Mouse (Mus musculus): ENCODE measurements at regions not wholly inside any gene's neighbourhood (a gene's known extent, or its start where the extent isn't known, plus 50 kb on each side); places are given as distances from the start of the nearest gene placed in this dataset.

GRCm38 (mm10) chr13:50973379-50973778 is 127.3 kb upstream of the Spin1 start:
- Histone ChIP-seq H3K27me3 (no peaks in the 10 kb centered on the region), H3K4me2 (replicated peaks) (no peak overlapping the region), H3K4me3 (no peak overlapping the region), H3K4me1 (no peaks in the 10 kb centered on the region), H3K36me3 (no peaks in the 10 kb centered on the region), H3K9ac (no peak overlapping the region), H3K9me3 (replicated peaks) (no peaks in the 10 kb centered on the region), H3K27ac (no peak overlapping the region)
- WGBS = 47% methylated on average over 8 of the region's 8 CpGs
- no peak for ATAC-seq (ENCODE audit: low FRiP score)

- Histone ChIP-seq H3K36me3 (no peaks in the 10 kb centered on the region), H3K27ac (no peak overlapping the region), H3K9ac (no peak overlapping the region), H3K4me3 (no peak overlapping the region), H3K4me1 (no peaks in the 10 kb centered on the region), H3K27me3 (no peaks in the 10 kb centered on the region), H3K9me3 (replicated peaks) (no peaks in the 10 kb centered on the region), H3K4me2 (replicated peaks) (no peak overlapping the region)
- 79% methylated on average over 12 of the region's 12 CpGs for WGBS
- no peak for ATAC-seq (ENCODE audit: low FRiP score)
These were observed 125.3 kb upstream of the Spin1 start for GRCm38 (mm10) chr13:50975306-50975920.

- ATAC-seq (ENCODE audit: low FRiP score) = no peak
These were observed 118.7 kb upstream of the Spin1 start for GRCm38 (mm10) chr13:50982005-50982404.

GRCm38 (mm10) chr13:50982990-50983389 is 117.7 kb upstream of the Spin1 start:
- no peaks in the 10 kb centered on the region for H3K36me3 ChIP-seq
- H3K9ac ChIP-seq = no peak overlapping the region
- H3K4me3 ChIP-seq = no peak overlapping the region
- no peaks in the 10 kb centered on the region for H3K9me3 ChIP-seq (replicated peaks)
- H3K27me3 ChIP-seq = no peaks in the 10 kb centered on the region
- ATAC-seq (ENCODE audit: low FRiP score) = no peak
- H3K4me2 ChIP-seq (replicated peaks) = no peak overlapping the region
- 86% methylated on average over 10 of the region's 10 CpGs for WGBS
- no peak overlapping the region for H3K27ac ChIP-seq
- no peaks in the 10 kb centered on the region for H3K4me1 ChIP-seq

More at GRCm38 (mm10) chr13:50982005-50982404, 118.7 kb upstream of the Spin1 start:
- H3K4me2 ChIP-seq (replicated peaks) = no peak overlapping the region
- no peaks in the 10 kb centered on the region for H3K27me3 ChIP-seq
- no peaks in the 10 kb centered on the region for H3K9me3 ChIP-seq (replicated peaks)
- no peaks in the 10 kb centered on the region for H3K4me1 ChIP-seq
- no peak overlapping the region for H3K27ac ChIP-seq
- H3K4me3 ChIP-seq = no peak overlapping the region
- H3K36me3 ChIP-seq = no peaks in the 10 kb centered on the region
- 66% methylated on average over 1 of the region's 1 CpGs for WGBS
- H3K9ac ChIP-seq = no peak overlapping the region

GRCm38 (mm10) chr13:50991726-50992432 is 108.8 kb upstream of the Spin1 start:
- WGBS = 73% methylated on average over 9 of the region's 9 CpGs

GRCm38 (mm10) chr13:50999738-51000137 is 100.9 kb upstream of the Spin1 start:
- Histone ChIP-seq H3K36me3 (no peaks in the 10 kb centered on the region), H3K9me3 (replicated peaks) (no peaks in the 10 kb centered on the region), H3K4me1 (no peaks in the 10 kb centered on the region), H3K4me3 (no peak overlapping the region), H3K27me3 (no peaks in the 10 kb centered on the region), H3K9ac (no peak overlapping the region), H3K4me2 (replicated peaks) (no peak overlapping the region), H3K27ac (no peak overlapping the region)
- no peak for ATAC-seq (ENCODE audit: low FRiP score)
- 80% methylated on average over 4 of the region's 4 CpGs for WGBS

More at GRCm38 (mm10) chr13:50991726-50992432, 108.8 kb upstream of the Spin1 start:
- Histone ChIP-seq H3K36me3 (no peaks in the 10 kb centered on the region), H3K4me2 (replicated peaks) (no peak overlapping the region), H3K9ac (no peak overlapping the region), H3K27me3 (no peaks in the 10 kb centered on the region), H3K4me1 (no peaks in the 10 kb centered on the region), H3K9me3 (replicated peaks) (peaks cover 9% of the 10 kb centered on the region; the same call in 1 of the 2 replicates), H3K27ac (no peak overlapping the region), H3K4me3 (no peak overlapping the region)
- ATAC-seq (ENCODE audit: low FRiP score) = no peak

- H3K4me1 ChIP-seq = no peaks in the 10 kb centered on the region
- no peak for ATAC-seq (ENCODE audit: low FRiP score)
- no peak overlapping the region for H3K4me3 ChIP-seq
- H3K4me2 ChIP-seq (replicated peaks) = no peak overlapping the region
- no peak overlapping the region for H3K9ac ChIP-seq
- 71% methylated on average over 3 of the region's 3 CpGs for WGBS
- no peak overlapping the region for H3K27ac ChIP-seq
- no peaks in the 10 kb centered on the region for H3K36me3 ChIP-seq
- no peaks in the 10 kb centered on the region for H3K27me3 ChIP-seq
- no peaks in the 10 kb centered on the region for H3K9me3 ChIP-seq (replicated peaks)
These were observed 95.9 kb upstream of the Spin1 start for GRCm38 (mm10) chr13:51004827-51005226.

- Histone ChIP-seq H3K27ac (no peak overlapping the region), H3K36me3 (no peaks in the 10 kb centered on the region)
- 88% methylated on average over 7 of the region's 7 CpGs for WGBS
These were observed 89.9 kb upstream of the Spin1 start for GRCm38 (mm10) chr13:51010736-51011135.

GRCm38 (mm10) chr13:51016209-51016608 is 84.5 kb upstream of the Spin1 start:
- no peaks in the 10 kb centered on the region for H3K9me3 ChIP-seq (replicated peaks)
- no peak overlapping the region for H3K27ac ChIP-seq
- H3K4me3 ChIP-seq = no peak overlapping the region
- peaks cover 11% of the 10 kb centered on the region; the same call in 1 of the 2 replicates for H3K4me1 ChIP-seq
- H3K27me3 ChIP-seq = no peaks in the 10 kb centered on the region
- 80% methylated on average over 3 of the region's 3 CpGs for WGBS
- H3K4me2 ChIP-seq (replicated peaks) = no peak overlapping the region
- ATAC-seq (ENCODE audit: low FRiP score) = no peak
- no peak overlapping the region for H3K9ac ChIP-seq
- H3K36me3 ChIP-seq = no peaks in the 10 kb centered on the region

More at GRCm38 (mm10) chr13:51010736-51011135, 89.9 kb upstream of the Spin1 start:
- H3K4me3 ChIP-seq = no peak overlapping the region
- no peaks in the 10 kb centered on the region for H3K27me3 ChIP-seq
- no peak overlapping the region for H3K4me2 ChIP-seq (replicated peaks)
- H3K9ac ChIP-seq = no peak overlapping the region
- H3K9me3 ChIP-seq (replicated peaks) = no peaks in the 10 kb centered on the region
- no peak for ATAC-seq (ENCODE audit: low FRiP score)
- no peaks in the 10 kb centered on the region for H3K4me1 ChIP-seq

GRCm38 (mm10) chr13:51016956-51017703 is 83.5 kb upstream of the Spin1 start:
- Histone ChIP-seq H3K4me3 (no peak overlapping the region), H3K9me3 (replicated peaks) (no peaks in the 10 kb centered on the region), H3K4me2 (replicated peaks) (no peak overlapping the region), H3K4me1 (peaks cover 11% of the 10 kb centered on the region; the same call in 1 of the 2 replicates), H3K9ac (no peak overlapping the region), H3K36me3 (no peaks in the 10 kb centered on the region), H3K27ac (no peak overlapping the region), H3K27me3 (no peaks in the 10 kb centered on the region)
- 71% methylated on average over 16 of the region's 16 CpGs for WGBS
- ATAC-seq (ENCODE audit: low FRiP score) = no peak

- H3K9ac ChIP-seq = no peak overlapping the region
- H3K27ac ChIP-seq = no peak overlapping the region
- no peak overlapping the region for H3K4me2 ChIP-seq (replicated peaks)
- H3K4me3 ChIP-seq = no peak overlapping the region
- no peaks in the 10 kb centered on the region for H3K9me3 ChIP-seq (replicated peaks)
- ATAC-seq (ENCODE audit: low FRiP score) = no peak
- no peaks in the 10 kb centered on the region for H3K27me3 ChIP-seq
- no peaks in the 10 kb centered on the region for H3K36me3 ChIP-seq
- 45% methylated on average over 10 of the region's 10 CpGs for WGBS
- peaks cover 11% of the 10 kb centered on the region; the same call in 1 of the 2 replicates for H3K4me1 ChIP-seq
These were observed 82.9 kb upstream of the Spin1 start for GRCm38 (mm10) chr13:51017727-51018321.

- Histone ChIP-seq H3K4me2 (replicated peaks) (no peak overlapping the region), H3K9ac (no peak overlapping the region), H3K9me3 (replicated peaks) (no peaks in the 10 kb centered on the region), H3K36me3 (no peaks in the 10 kb centered on the region), H3K27me3 (no peaks in the 10 kb centered on the region), H3K4me1 (peaks cover 11% of the 10 kb centered on the region; the same call in 1 of the 2 replicates), H3K4me3 (no peak overlapping the region), H3K27ac (no peak overlapping the region; the same call in 1 of the 2 replicates)
- no peak for ATAC-seq (ENCODE audit: low FRiP score)
- WGBS = 50% methylated on average over 10 of the region's 10 CpGs
These were observed 82.3 kb upstream of the Spin1 start for GRCm38 (mm10) chr13:51018366-51018765.

Data from hindbrain, embryonic 12.5 days (tissue).